Mouse (Mus musculus): ENCODE results near the gene Prn. TPM values are rescaled to one million over a fixed set of nuclear protein-coding genes. Genes with fewer than 3 reads are reported as not detected.

Prn gene
- polyA plus RNA-seq, 1 experiment from 2014 or later = not detected

- Histone ChIP-seq H3K4me2 (no peak overlapping the region), H3K27me3 (ENCODE audit: insufficient read depth, low read length) (no peaks in the 10 kb centered on the region), H3K36me3 (ENCODE audit: insufficient read depth) (peaks cover 7% of the 10 kb centered on the region; the same call in 1 of the 2 replicates), H3K9ac (no peak overlapping the region), H3K27ac (ENCODE audit: low read depth) (no peak overlapping the region), H3K9me3 (ENCODE audit: low read depth, low read length) (no peaks in the 10 kb centered on the region), H3K4me3 (ENCODE audit: low read depth, low read length) (no peak overlapping the region), H3K4me1 (ENCODE audit: insufficient read depth) (no peaks in the 10 kb centered on the region)
- ATAC-seq (ENCODE audit: insufficient read depth) (no peak), DNase-seq (no peak)
- 51% methylated on average over 3 of the region's 3 CpGs for WGBS
- no peak for TF ChIP-seq CTCF (IDR thresholded peaks at IDR 0.05; ENCODE audit: low read depth)
These were observed 30.7 kb downstream of the Prn start for GRCm38 (mm10) chr2:131940506-131940905.

- no peaks in the 10 kb centered on the region for H3K9me3 ChIP-seq (ENCODE audit: low read depth, low read length)
- no peak overlapping the region for H3K4me2 ChIP-seq
- no peak for TF ChIP-seq CTCF (IDR thresholded peaks at IDR 0.05; ENCODE audit: low read depth)
- H3K36me3 ChIP-seq (ENCODE audit: insufficient read depth) = peaks cover 5% of the 10 kb centered on the region; the same call in 1 of the 2 replicates
- WGBS = 74% methylated on average over 6 of the region's 6 CpGs
- no peaks in the 10 kb centered on the region for H3K27me3 ChIP-seq (ENCODE audit: insufficient read depth, low read length)
- H3K4me1 ChIP-seq (ENCODE audit: insufficient read depth) = no peaks in the 10 kb centered on the region
- H3K4me3 ChIP-seq (ENCODE audit: low read depth, low read length) = no peak overlapping the region
- H3K27ac ChIP-seq (ENCODE audit: low read depth) = no peak overlapping the region
- ATAC-seq (ENCODE audit: insufficient read depth) (no peak), DNase-seq (no peak)
- no peak overlapping the region for H3K9ac ChIP-seq
These were observed 31.7 kb downstream of the Prn start for GRCm38 (mm10) chr2:131941501-131941900.

- Histone ChIP-seq H3K27ac (ENCODE audit: low read depth) (no peak overlapping the region), H3K9me3 (ENCODE audit: low read depth, low read length) (no peaks in the 10 kb centered on the region)
These were observed 34.6 kb downstream of the Prn start for GRCm38 (mm10) chr2:131944370-131944769.

GRCm38 (mm10) chr2:131945225-131945624 is 35.5 kb downstream of the Prn start:
- H3K9me3 ChIP-seq (ENCODE audit: low read depth, low read length) = no peaks in the 10 kb centered on the region
- no peaks in the 10 kb centered on the region for H3K27me3 ChIP-seq (ENCODE audit: insufficient read depth, low read length)
- no peak overlapping the region for H3K9ac ChIP-seq
- 57% methylated on average over 8 of the region's 8 CpGs for WGBS
- H3K4me3 ChIP-seq (ENCODE audit: low read depth, low read length) = no peak overlapping the region
- TF ChIP-seq CTCF (IDR thresholded peaks at IDR 0.05; ENCODE audit: low read depth) = no peak
- DNase-seq = peak; percentile 32
- peak overlapping the region; percentile 3; the same call in 1 of the 2 replicates for H3K27ac ChIP-seq (ENCODE audit: low read depth)
- H3K4me2 ChIP-seq = no peak overlapping the region
- ATAC-seq (ENCODE audit: insufficient read depth) = peak; percentile 45; the same call in 1 of the 2 replicates
- no peaks in the 10 kb centered on the region; the same call in 1 of the 2 replicates for H3K4me1 ChIP-seq (ENCODE audit: insufficient read depth)
- H3K36me3 ChIP-seq (ENCODE audit: insufficient read depth) = no peaks in the 10 kb centered on the region

More at GRCm38 (mm10) chr2:131944370-131944769, 34.6 kb downstream of the Prn start:
- Histone ChIP-seq H3K4me3 (ENCODE audit: low read depth, low read length) (no peak overlapping the region), H3K27me3 (ENCODE audit: insufficient read depth, low read length) (no peaks in the 10 kb centered on the region), H3K4me2 (no peak overlapping the region), H3K36me3 (ENCODE audit: insufficient read depth) (no peaks in the 10 kb centered on the region), H3K4me1 (ENCODE audit: insufficient read depth) (no peaks in the 10 kb centered on the region; the same call in 1 of the 2 replicates), H3K9ac (no peak overlapping the region)
- WGBS = 13% methylated on average over 1 of the region's 1 CpGs
- DNase-seq = no peak
- no peak; the same call in 1 of the 2 replicates for ATAC-seq (ENCODE audit: insufficient read depth)
- TF ChIP-seq CTCF (IDR thresholded peaks at IDR 0.05; ENCODE audit: low read depth) = no peak

- Histone ChIP-seq H3K9ac (no peak overlapping the region), H3K4me3 (ENCODE audit: low read depth, low read length) (no peak overlapping the region), H3K9me3 (ENCODE audit: low read depth, low read length) (no peaks in the 10 kb centered on the region), H3K4me2 (no peak overlapping the region), H3K27ac (ENCODE audit: low read depth) (peak overlapping the region; percentile 3; the same call in 1 of the 2 replicates), H3K4me1 (ENCODE audit: insufficient read depth) (no peaks in the 10 kb centered on the region; the same call in 1 of the 2 replicates), H3K27me3 (ENCODE audit: insufficient read depth, low read length) (no peaks in the 10 kb centered on the region), H3K36me3 (ENCODE audit: insufficient read depth) (no peaks in the 10 kb centered on the region)
- DNase-seq (no peak), ATAC-seq (ENCODE audit: insufficient read depth) (no peak)
- TF ChIP-seq CTCF (IDR thresholded peaks at IDR 0.05; ENCODE audit: low read depth) = no peak
- WGBS = 79% methylated on average over 6 of the region's 6 CpGs
These were observed 36.0 kb downstream of the Prn start for GRCm38 (mm10) chr2:131945765-131946164.

- no peaks in the 10 kb centered on the region for H3K36me3 ChIP-seq (ENCODE audit: insufficient read depth)
- H3K9ac ChIP-seq = no peak overlapping the region
- H3K4me2 ChIP-seq = no peak overlapping the region
- 84% methylated on average over 16 of the region's 16 CpGs for WGBS
- H3K4me1 ChIP-seq (ENCODE audit: insufficient read depth) = no peaks in the 10 kb centered on the region; the same call in 1 of the 2 replicates
- no peak for TF ChIP-seq CTCF (IDR thresholded peaks at IDR 0.05; ENCODE audit: low read depth)
- H3K4me3 ChIP-seq (ENCODE audit: low read depth, low read length) = no peak overlapping the region
- H3K9me3 ChIP-seq (ENCODE audit: low read depth, low read length) = no peaks in the 10 kb centered on the region
- ATAC-seq (ENCODE audit: insufficient read depth) (no peak), DNase-seq (no peak)
- no peak overlapping the region for H3K27ac ChIP-seq (ENCODE audit: low read depth)
- H3K27me3 ChIP-seq (ENCODE audit: insufficient read depth, low read length) = no peaks in the 10 kb centered on the region
These were observed 36.6 kb downstream of the Prn start for GRCm38 (mm10) chr2:131946351-131946750.

- no peaks in the 10 kb centered on the region for H3K9me3 ChIP-seq (ENCODE audit: low read depth, low read length)
- H3K4me1 ChIP-seq (ENCODE audit: insufficient read depth) = no peaks in the 10 kb centered on the region; the same call in 1 of the 2 replicates
- ATAC-seq (ENCODE audit: insufficient read depth) = no peak
- H3K36me3 ChIP-seq (ENCODE audit: insufficient read depth) = no peaks in the 10 kb centered on the region
- no peak for TF ChIP-seq CTCF (IDR thresholded peaks at IDR 0.05; ENCODE audit: low read depth)
- no peak overlapping the region for H3K9ac ChIP-seq
- H3K27me3 ChIP-seq (ENCODE audit: insufficient read depth, low read length) = peaks cover 16% of the 10 kb centered on the region
- H3K27ac ChIP-seq (ENCODE audit: low read depth) = no peak overlapping the region
- H3K4me2 ChIP-seq = no peak overlapping the region
- H3K4me3 ChIP-seq (ENCODE audit: low read depth, low read length) = no peak overlapping the region
- WGBS = 66% methylated on average over 3 of the region's 3 CpGs
- no peak for DNase-seq
These were observed 38.4 kb downstream of the Prn start for GRCm38 (mm10) chr2:131948156-131948555.

Data from lung, embryonic 14.5 days (tissue).